Mouse (Mus musculus) midbrain, embryonic 12.5 days (tissue): ENCODE measurements at regions not wholly inside any gene's neighbourhood (a gene's known extent, or its start where the extent isn't known, plus 50 kb on each side); places are given as distances from the start of the nearest gene placed in this dataset.
A peak's percentile ranks its signal among the peaks of the same experiment; 100 is the strongest.

Source experiments
- ATAC-seq: fragments of 200-750 bp; cut with Nextera tagmentation; 2 replicates; pipeline ENCODE4 v1.8.0; 2017; ENCODE audit warnings: low read depth, moderate TSS enrichment, moderate library complexity; ENCODE audit not compliant: low FRiP score
- H3K27ac ChIP-seq: fragments of 300-500 bp; sonication (generic); replicated peaks from 2 replicates; pipeline ENCODE4 v1.5.1; 2016; ENCODE audit warnings: mild to moderate bottlenecking
- H3K27me3 ChIP-seq: fragments of 300-500 bp; sonication (generic); 2 replicates; pipeline ENCODE4 v1.6.1; 2016; ENCODE audit warnings: mild to moderate bottlenecking
- H3K36me3 ChIP-seq: fragments of 300-500 bp; sonication (generic); 2 replicates; pipeline ENCODE4 v1.6.1; 2016
- H3K4me1 ChIP-seq: fragments of 300-500 bp; sonication (generic); 2 replicates; pipeline ENCODE4 v1.6.1; 2016
- H3K4me2 ChIP-seq: fragments of 300-500 bp; sonication (generic); replicated peaks from 2 replicates; pipeline ENCODE4 v1.6.1; 2016; ENCODE audit warnings: mild to moderate bottlenecking, moderate library complexity
- H3K4me3 ChIP-seq: fragments of 300-500 bp; sonication (generic); 2 replicates; pipeline ENCODE4 v1.5.1; 2016; ENCODE audit warnings: mild to moderate bottlenecking
- H3K9ac ChIP-seq: fragments of 300-500 bp; sonication (generic); replicated peaks from 2 replicates; pipeline ENCODE4 v1.6.1; 2016; ENCODE audit warnings: mild to moderate bottlenecking, moderate library complexity
- H3K9me3 ChIP-seq: fragments of 300-500 bp; sonication (generic); 2 replicates; pipeline ENCODE4 v1.6.1; 2016; ENCODE audit warnings: mild to moderate bottlenecking
- WGBS: fragments of 180-500 bp; shearing (Covaris S2); methylation state at CpG from one replicate; pipeline ENCODE4 v1.1.7; 2016; 5-methylcytosine and 5-hydroxymethylcytosine counted together

- no peaks in the 10 kb centered on the region for H3K36me3 ChIP-seq
- H3K9ac ChIP-seq = no peak overlapping the region
- no peak overlapping the region for H3K4me3 ChIP-seq
- ATAC-seq = no peak
- H3K4me1 ChIP-seq = no peaks in the 10 kb centered on the region; the same call in 1 of the 2 replicates
- H3K4me2 ChIP-seq = no peak overlapping the region
- no peak overlapping the region for H3K27ac ChIP-seq
- H3K9me3 ChIP-seq = no peaks in the 10 kb centered on the region
- 87% methylated on average over 4 of the region's 4 CpGs for WGBS
- no peaks in the 10 kb centered on the region for H3K27me3 ChIP-seq
These were observed 311.2 kb upstream of the Sox11 start for GRCm38 (mm10) chr12:27653541-27653940.

DNA sequence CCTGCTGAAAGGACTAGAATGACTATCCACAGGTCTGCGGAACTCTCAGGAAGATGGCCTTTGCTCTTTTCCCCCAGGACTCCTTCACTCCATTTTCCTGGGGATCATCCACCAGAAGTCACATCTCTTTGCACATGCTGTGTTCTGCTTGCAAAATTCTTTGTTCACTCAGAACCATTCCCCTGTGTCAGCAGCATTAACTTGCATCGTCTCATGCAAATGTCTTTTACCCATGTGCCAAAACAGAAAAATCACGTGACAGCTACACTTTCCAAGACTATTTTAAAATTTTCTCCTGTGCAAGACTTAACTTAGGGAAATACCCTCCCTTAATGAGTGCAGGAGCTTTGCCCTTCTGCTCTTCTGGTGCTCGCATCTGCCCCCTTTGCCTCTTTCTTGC, 306.2 kb upstream of the Sox11 start:
- no peak overlapping the region for H3K9ac ChIP-seq
- H3K4me3 ChIP-seq = no peak overlapping the region
- H3K36me3 ChIP-seq = no peaks in the 10 kb centered on the region
- H3K27me3 ChIP-seq = no peaks in the 10 kb centered on the region
- H3K27ac ChIP-seq = no peak overlapping the region
- no peak for ATAC-seq
- WGBS = 87% methylated on average over 4 of the region's 4 CpGs
- no peak overlapping the region for H3K4me2 ChIP-seq
- no peaks in the 10 kb centered on the region for H3K9me3 ChIP-seq
- peaks cover 11% of the 10 kb centered on the region; the same call in 1 of the 2 replicates for H3K4me1 ChIP-seq

DNA sequence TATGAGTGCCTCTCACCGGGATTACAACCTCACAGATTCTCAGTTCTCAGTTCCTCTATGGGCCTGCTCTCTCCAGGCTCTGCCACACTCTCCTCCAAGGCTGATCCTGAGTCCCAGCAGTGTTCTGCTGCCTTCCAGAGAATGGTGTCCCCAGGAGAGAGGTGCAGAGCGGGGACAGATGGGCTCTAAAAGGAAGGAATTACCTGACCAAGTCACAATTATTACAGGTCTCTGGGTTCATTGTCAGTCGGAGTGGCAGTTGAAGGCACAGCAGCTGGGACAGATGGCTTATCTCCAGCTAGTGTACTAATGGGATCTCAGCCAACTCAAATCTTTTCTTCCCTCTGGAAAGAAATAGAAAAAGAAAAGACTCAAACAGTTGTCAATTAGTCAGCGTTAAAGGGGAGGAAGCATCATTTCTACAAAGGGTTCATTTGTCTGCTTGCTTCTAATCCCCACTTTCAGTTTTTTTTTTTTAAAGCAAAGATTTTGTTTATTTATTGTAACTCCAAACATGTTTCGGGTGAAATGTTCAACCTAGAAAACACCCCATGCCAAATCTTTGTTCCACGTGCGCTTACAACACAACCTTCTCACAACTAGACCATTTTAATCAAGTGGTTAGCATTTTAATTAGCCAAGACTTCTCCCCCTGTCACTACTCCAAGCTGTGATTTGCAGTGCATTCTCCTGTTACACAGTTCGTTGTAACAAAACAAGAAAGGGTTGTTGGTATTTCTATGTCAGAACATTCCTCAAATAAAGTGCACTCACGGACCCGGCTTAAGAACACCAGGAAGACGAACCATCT, 304.3 kb upstream of the Sox11 start:
- WGBS = 59% methylated on average over 11 of the region's 11 CpGs
- no peak overlapping the region for H3K9ac ChIP-seq
- ATAC-seq = peak; percentile 65
- H3K9me3 ChIP-seq = no peaks in the 10 kb centered on the region
- 0 out of 2 replicates have a peak overlapping the region, but pooled peaks have one; percentile 36 for H3K27ac ChIP-seq
- H3K27me3 ChIP-seq = no peaks in the 10 kb centered on the region
- H3K4me2 ChIP-seq = no peak overlapping the region
- H3K4me1 ChIP-seq = peaks cover 11% of the 10 kb centered on the region; the same call in 1 of the 2 replicates
- no peaks in the 10 kb centered on the region for H3K36me3 ChIP-seq
- no peak overlapping the region for H3K4me3 ChIP-seq

DNA sequence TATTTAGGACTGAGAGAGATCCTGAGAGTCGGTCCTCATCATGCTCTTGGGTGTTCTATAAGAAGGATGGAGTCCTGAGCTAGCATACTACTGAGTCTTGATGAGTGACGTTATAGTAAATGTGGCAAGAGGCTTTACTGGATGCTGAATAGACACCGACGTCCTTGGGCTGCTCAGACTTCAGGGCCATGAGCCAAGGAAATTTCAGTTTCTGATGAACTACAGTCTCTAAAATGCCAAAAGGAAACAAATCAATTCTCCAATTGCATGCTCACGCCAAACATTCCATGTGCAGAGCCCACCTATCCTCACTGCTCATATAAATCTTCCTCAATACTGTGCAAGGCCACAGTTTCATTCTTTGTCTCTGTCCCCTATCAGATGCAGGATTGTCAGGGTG, 277.2 kb upstream of the Sox11 start:
- H3K36me3 ChIP-seq = no peaks in the 10 kb centered on the region
- no peaks in the 10 kb centered on the region for H3K9me3 ChIP-seq
- no peak overlapping the region for H3K9ac ChIP-seq
- no peak overlapping the region for H3K4me2 ChIP-seq
- H3K4me3 ChIP-seq = no peak overlapping the region
- H3K4me1 ChIP-seq = no peaks in the 10 kb centered on the region
- ATAC-seq = no peak
- no peak overlapping the region for H3K27ac ChIP-seq
- H3K27me3 ChIP-seq = no peaks in the 10 kb centered on the region
- 93% methylated on average over 5 of the region's 5 CpGs for WGBS

- ATAC-seq = no peak
- no peak overlapping the region for H3K4me2 ChIP-seq
- H3K9me3 ChIP-seq = peaks cover 4% of the 10 kb centered on the region; the same call in 1 of the 2 replicates
- peaks cover under 1% of the 10 kb centered on the region; the same call in 1 of the 2 replicates for H3K4me1 ChIP-seq
- H3K27ac ChIP-seq = no peak overlapping the region
- no peaks in the 10 kb centered on the region for H3K36me3 ChIP-seq
- no peak overlapping the region for H3K4me3 ChIP-seq
- no peaks in the 10 kb centered on the region for H3K27me3 ChIP-seq
- WGBS = 77% methylated on average over 1 of the region's 1 CpGs
- no peak overlapping the region for H3K9ac ChIP-seq
These were observed 261.8 kb upstream of the Sox11 start for GRCm38 (mm10) chr12:27604061-27604679.

- H3K27me3 ChIP-seq = no peaks in the 10 kb centered on the region
- H3K4me3 ChIP-seq = no peak overlapping the region
- H3K4me1 ChIP-seq = peaks cover 29% of the 10 kb centered on the region
- H3K9ac ChIP-seq = no peak overlapping the region
- no peak overlapping the region for H3K27ac ChIP-seq
- peak; percentile 47; the same call in 1 of the 2 replicates for ATAC-seq
- H3K4me2 ChIP-seq = no peak overlapping the region; the same call in 1 of the 2 replicates
- peaks cover 4% of the 10 kb centered on the region; the same call in 1 of the 2 replicates for H3K9me3 ChIP-seq
- 34% methylated on average over 8 of the region's 8 CpGs for WGBS
- no peaks in the 10 kb centered on the region for H3K36me3 ChIP-seq
These were observed 256.8 kb upstream of the Sox11 start for GRCm38 (mm10) chr12:27599149-27599548.

- H3K4me1 ChIP-seq = peaks cover 29% of the 10 kb centered on the region
- no peak overlapping the region for H3K4me3 ChIP-seq
- peaks cover 3% of the 10 kb centered on the region; the same call in 1 of the 2 replicates for H3K9me3 ChIP-seq
- no peaks in the 10 kb centered on the region for H3K36me3 ChIP-seq
- H3K4me2 ChIP-seq = no peak overlapping the region
- peak overlapping the region; percentile 65 for H3K27ac ChIP-seq
- no peak for ATAC-seq
- H3K9ac ChIP-seq = no peak overlapping the region
- 45% methylated on average over 7 of the region's 7 CpGs for WGBS
- no peaks in the 10 kb centered on the region for H3K27me3 ChIP-seq
These were observed 255.5 kb upstream of the Sox11 start for GRCm38 (mm10) chr12:27597878-27598277.

DNA sequence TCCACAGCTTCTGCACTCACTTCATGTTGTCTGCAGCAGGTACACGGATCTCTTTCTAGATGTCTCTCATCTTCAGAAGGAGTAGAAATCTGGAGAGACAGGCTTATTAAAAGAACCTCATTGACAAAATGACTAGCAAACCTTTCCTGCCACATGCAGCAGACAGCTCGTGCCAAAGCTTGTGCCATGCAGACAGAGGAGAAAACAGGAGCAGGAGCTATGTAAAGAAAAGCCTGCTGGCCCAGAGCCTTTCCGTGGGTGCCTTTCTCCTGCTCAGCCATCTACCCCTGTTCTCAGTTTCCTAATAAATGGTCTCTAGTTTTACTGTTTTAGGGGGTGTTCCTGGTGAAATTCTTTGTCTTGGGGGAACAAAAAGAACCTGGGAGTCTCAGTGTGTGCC, 254.9 kb upstream of the Sox11 start:
- Histone ChIP-seq H3K27me3 (no peaks in the 10 kb centered on the region), H3K4me2 (no peak overlapping the region), H3K4me1 (peaks cover 29% of the 10 kb centered on the region), H3K36me3 (no peaks in the 10 kb centered on the region), H3K4me3 (no peak overlapping the region), H3K9me3 (no peaks in the 10 kb centered on the region), H3K27ac (peak overlapping the region; percentile 65), H3K9ac (no peak overlapping the region)
- 50% methylated on average over 3 of the region's 3 CpGs for WGBS
- no peak for ATAC-seq

- no peak overlapping the region for H3K4me2 ChIP-seq
- H3K27ac ChIP-seq = no peak overlapping the region
- no peaks in the 10 kb centered on the region for H3K9me3 ChIP-seq
- H3K27me3 ChIP-seq = no peaks in the 10 kb centered on the region
- 80% methylated on average over 2 of the region's 2 CpGs for WGBS
- peaks cover 29% of the 10 kb centered on the region for H3K4me1 ChIP-seq
- no peak overlapping the region for H3K4me3 ChIP-seq
- H3K36me3 ChIP-seq = no peaks in the 10 kb centered on the region
- no peak overlapping the region for H3K9ac ChIP-seq
- no peak for ATAC-seq
These were observed 253.2 kb upstream of the Sox11 start for GRCm38 (mm10) chr12:27595576-27595975.

- Histone ChIP-seq H3K4me3 (no peak overlapping the region), H3K4me2 (no peak overlapping the region), H3K9me3 (no peaks in the 10 kb centered on the region), H3K4me1 (peaks cover 23% of the 10 kb centered on the region), H3K27ac (no peak overlapping the region), H3K27me3 (no peaks in the 10 kb centered on the region), H3K36me3 (no peaks in the 10 kb centered on the region), H3K9ac (no peak overlapping the region)
- no peak for ATAC-seq
- 27% methylated on average over 1 of the region's 1 CpGs for WGBS
These were observed 251.1 kb upstream of the Sox11 start for GRCm38 (mm10) chr12:27593436-27593835.

- 54% methylated on average over 3 of the region's 3 CpGs for WGBS
- peak overlapping the region; percentile 77 for H3K27ac ChIP-seq
- H3K4me1 ChIP-seq = peaks cover 22% of the 10 kb centered on the region
- H3K4me3 ChIP-seq = no peak overlapping the region
- no peaks in the 10 kb centered on the region for H3K36me3 ChIP-seq
- no peaks in the 10 kb centered on the region for H3K27me3 ChIP-seq
- H3K9ac ChIP-seq = no peak overlapping the region
- H3K9me3 ChIP-seq = no peaks in the 10 kb centered on the region
- H3K4me2 ChIP-seq = no peak overlapping the region
- ATAC-seq = peak; percentile 81
These were observed 233.8 kb upstream of the Sox11 start for GRCm38 (mm10) chr12:27576109-27576700.

DNA sequence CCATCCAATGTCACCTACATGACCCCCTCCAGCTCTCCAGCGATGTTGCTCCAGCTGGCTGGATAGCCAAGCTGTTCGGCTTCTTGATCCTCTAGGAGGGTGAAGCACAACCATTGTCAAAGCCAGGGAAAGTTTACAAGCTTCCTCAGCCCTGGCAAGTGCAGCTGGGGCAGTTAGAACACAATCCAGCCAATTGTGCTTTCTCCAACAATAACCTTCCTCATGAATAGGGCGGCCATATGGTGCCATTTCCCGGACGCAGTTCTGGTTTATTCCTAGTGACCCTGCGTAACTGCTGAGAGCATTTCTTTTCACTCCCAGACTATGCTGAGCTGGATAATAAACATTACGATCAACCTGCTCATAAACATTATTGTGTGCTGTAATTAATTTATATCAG, 233.3 kb upstream of the Sox11 start:
- 24% methylated on average over 7 of the region's 7 CpGs for WGBS
- ATAC-seq = peak; percentile 85
- H3K4me3 ChIP-seq = no peak overlapping the region
- no peak overlapping the region for H3K4me2 ChIP-seq
- no peaks in the 10 kb centered on the region for H3K36me3 ChIP-seq
- H3K9ac ChIP-seq = no peak overlapping the region
- H3K9me3 ChIP-seq = no peaks in the 10 kb centered on the region
- H3K27me3 ChIP-seq = no peaks in the 10 kb centered on the region
- peaks cover 22% of the 10 kb centered on the region for H3K4me1 ChIP-seq
- H3K27ac ChIP-seq = peak overlapping the region; percentile 77
